Mouse (Mus musculus) kidney, adult 2 months (tissue): Measurements from ENCODE around the gene Mtmr4. TPM values are rescaled to one million over a fixed set of nuclear protein-coding genes. Genes with fewer than 3 reads are reported as not detected.

Source experiments
- DNase-seq: peaks from one replicate; pipeline ENCODE4 v3.0.0; 2021
- H3K27ac ChIP-seq: fragments of 200-500 bp; 2 replicates; pipeline ENCODE4 v1.5.1; 2012; ENCODE audit warnings: low read depth, low read length, control low read depth, inconsistent platforms; ENCODE audit not compliant: insufficient read depth
- H3K27me3 ChIP-seq: fragments of 200-500 bp; replicated peaks from 2 replicates; pipeline ENCODE4 v1.6.1; 2012; ENCODE audit warnings: mild to moderate bottlenecking, moderate library complexity, low read length, inconsistent platforms; ENCODE audit not compliant: control insufficient read depth, insufficient read depth
- H3K36me3 ChIP-seq: fragments of 200-500 bp; 2 replicates; pipeline ENCODE4 v1.6.1; 2012; ENCODE audit warnings: mild to moderate bottlenecking, moderate library complexity, low read length, inconsistent platforms; ENCODE audit not compliant: control insufficient read depth, insufficient read depth
- H3K4me1 ChIP-seq: fragments of 200-500 bp; 2 replicates; pipeline ENCODE4 v1.6.1; 2011; ENCODE audit warnings: low read length; ENCODE audit not compliant: control insufficient read depth, insufficient read depth
- H3K4me3 ChIP-seq: fragments of 200-500 bp; 2 replicates; pipeline ENCODE4 v1.5.1; 2011; ENCODE audit warnings: mild to moderate bottlenecking, low read depth, low read length, control low read depth; ENCODE audit not compliant: insufficient read depth
- CTCF ChIP-seq: fragments of 200-500 bp; conservative IDR thresholded peaks from 2 replicates; pipeline ENCODE4 v1.5.1; 2011; ENCODE audit warnings: low read depth, mild to moderate bottlenecking, control low read depth, low read length, moderate library complexity, mixed read lengths; ENCODE audit not compliant: insufficient read depth, insufficient read length
- POLR2A ChIP-seq: fragments of 200-500 bp; IDR thresholded peaks from one replicate; pipeline ENCODE4 v1.6.1; 2011; ENCODE audit warnings: low read depth, low read length, control low read depth
- WGBS: fragments of 180-500 bp; shearing (Covaris S2); methylation state at CpG from one replicate; pipeline ENCODE4 v1.1.7; 2018; 5-methylcytosine and 5-hydroxymethylcytosine counted together
- polyA plus RNA-seq: library from polyadenylated mRNA; depleted of rRNA; stranded (reverse); fragments of >200 nt; gene quantifications from 2 replicates; pipeline ENCODE4 v1.2.3, GENCODE M21; 2012

Gene Mtmr4
- polyA plus RNA-seq, 1 experiment, result 26.0 TPM

- H3K27ac ChIP-seq, result peak overlapping the region; percentile 65
- peak overlapping the region; percentile 59 for H3K4me3 ChIP-seq
- no peaks in the 10 kb centered on the region for H3K27me3 ChIP-seq
- peak; percentile 80 for DNase-seq
- TF ChIP-seq CTCF (no peak), POLR2A (no peak)
- 1% methylated on average over 40 of the region's 40 CpGs for WGBS
- H3K4me1 ChIP-seq, result peaks cover 2% of the 10 kb centered on the region; the same call in 1 of the 2 replicates
- no peaks in the 10 kb centered on the region for H3K36me3 ChIP-seq
Observed at GRCm38 (mm10) chr11:87578249-87578962, 13.6 kb upstream of the Mtmr4 start.

- DNase-seq, result peak; percentile 68
- Histone ChIP-seq H3K27me3 (no peaks in the 10 kb centered on the region), H3K27ac (peak overlapping the region; percentile 82), H3K36me3 (no peaks in the 10 kb centered on the region), H3K4me1 (peaks cover 2% of the 10 kb centered on the region; the same call in 1 of the 2 replicates), H3K4me3 (peak overlapping the region; percentile 59)
- TF ChIP-seq POLR2A (no peak), CTCF (no peak)
- 22% methylated on average over 10 of the region's 10 CpGs for WGBS
Observed at GRCm38 (mm10) chr11:87578963-87579601, 12.9 kb upstream of the Mtmr4 start.

GRCm38 (mm10) chr11:87579713-87580112 is 12.2 kb upstream of the Mtmr4 start:
- no peak for DNase-seq
- 46% methylated on average over 1 of the region's 1 CpGs for WGBS
- TF ChIP-seq CTCF (no peak), POLR2A (no peak)
- H3K4me3 ChIP-seq, result peak overlapping the region; percentile 14; the same call in 1 of the 2 replicates
- peak overlapping the region; percentile 51 for H3K27ac ChIP-seq
- H3K4me1 ChIP-seq, result peaks cover 2% of the 10 kb centered on the region; the same call in 1 of the 2 replicates
- no peaks in the 10 kb centered on the region for H3K27me3 ChIP-seq
- no peaks in the 10 kb centered on the region for H3K36me3 ChIP-seq

- Histone ChIP-seq H3K4me3 (no peak overlapping the region), H3K36me3 (no peaks in the 10 kb centered on the region), H3K27ac (no peak overlapping the region), H3K27me3 (no peaks in the 10 kb centered on the region), H3K4me1 (peaks cover 2% of the 10 kb centered on the region; the same call in 1 of the 2 replicates)
- TF ChIP-seq CTCF (no peak), POLR2A (no peak)
- DNase-seq, result no peak
- 64% methylated on average over 9 of the region's 10 CpGs for WGBS
Observed at GRCm38 (mm10) chr11:87580543-87581085, 11.3 kb upstream of the Mtmr4 start.

GRCm38 (mm10) chr11:87581161-87581865 is 10.6 kb upstream of the Mtmr4 start:
- H3K36me3 ChIP-seq, result no peaks in the 10 kb centered on the region
- no peak for DNase-seq
- TF ChIP-seq POLR2A, result no peak
- TF ChIP-seq CTCF, result no peak
- H3K27ac ChIP-seq, result no peak overlapping the region
- no peaks in the 10 kb centered on the region for H3K27me3 ChIP-seq
- H3K4me3 ChIP-seq, result no peak overlapping the region
- WGBS, result 84% methylated on average over 12 of the region's 12 CpGs
- peaks cover 2% of the 10 kb centered on the region; the same call in 1 of the 2 replicates for H3K4me1 ChIP-seq

GRCm38 (mm10) chr11:87581933-87582710 is 9.8 kb upstream of the Mtmr4 start:
- DNase-seq, result no peak
- Histone ChIP-seq H3K27ac (no peak overlapping the region), H3K36me3 (no peaks in the 10 kb centered on the region), H3K4me1 (peaks cover 2% of the 10 kb centered on the region; the same call in 1 of the 2 replicates), H3K27me3 (no peaks in the 10 kb centered on the region), H3K4me3 (no peak overlapping the region)
- 80% methylated on average over 8 of the region's 8 CpGs for WGBS
- TF ChIP-seq CTCF (no peak), POLR2A (no peak)
